Mouse (Mus musculus) erythroblast, embryonic 14.5 days (primary cell): ENCODE data around the gene Ankfy1.

ENCODE experiments used
- GATA1 ChIP-seq: IDR thresholded peaks from 2 replicates; pipeline ENCODE4 v1.6.1; 2012; ENCODE audit warnings: low read length, inconsistent platforms, mixed read lengths
- TAL1 ChIP-seq: IDR thresholded peaks from 3 replicates; pipeline ENCODE4 v1.6.1; 2012; ENCODE audit warnings: low read length, inconsistent platforms, mixed read lengths

GRCm38 (mm10) chr11:72771461-72771860 is 81.7 kb downstream of the Ankfy1 start:
- TF ChIP-seq GATA1 (no peak), TAL1 (no peak)
